22 mouse cellular contexts compared by ENCODE assay signal in the genomic region with DNA sequence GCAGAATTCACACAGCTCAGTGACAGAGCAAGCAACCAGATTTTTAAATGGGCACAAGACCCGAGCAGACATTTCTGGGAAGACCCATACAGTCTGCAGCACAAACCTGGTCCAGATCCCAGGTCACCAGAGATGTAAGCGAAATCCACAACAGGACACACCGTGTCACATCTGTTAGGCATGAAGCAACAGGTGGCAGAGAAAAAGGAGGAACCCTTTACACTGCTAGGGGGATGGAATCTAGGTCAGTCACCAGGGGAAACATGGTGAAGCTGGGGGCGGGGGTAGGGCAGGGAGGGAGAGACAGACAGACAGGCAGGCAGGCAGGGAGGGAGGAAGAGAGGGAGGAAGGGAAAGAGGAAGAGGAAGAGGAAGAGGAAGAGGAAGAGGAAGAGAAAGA. TPM values are rescaled to one million over a fixed set of nuclear protein-coding genes. Genes with fewer than 3 reads are reported as not detected.
DNase-seq lines count a peak whose midpoint lies in the region; ATAC-seq and TF ChIP-seq lines count a peak whose summit lies in the region.
"Had no signal": no experiment of that assay in that cellular context is flagged by ENCODE, and none has a peak within 500 bp of the region (broad histone marks: within the 10 kb centered on the region; RNA-seq: fewer than 3 reads in every experiment).

No protein-coding gene starts in this region.

- H3K79me2 ChIP-seq in liver, adult 2 months (ENCODE audit: control insufficient read depth, insufficient read depth, low read length) = peaks cover 28% of the 10 kb centered on the region

- H3K4me2 ChIP-seq in liver, embryonic 12.5 days = no peak overlapping the region
- H3K4me2 ChIP-seq in intestine, postnatal 0 days (replicated peaks; ENCODE audit: low read depth) = no peak overlapping the region
- H3K4me2 ChIP-seq: embryonic facial prominence, embryonic 13.5 days; forebrain, embryonic 12.5 days; heart, embryonic 12.5 days had no signal

- peaks cover 28% of the 10 kb centered on the region for H3K36me3 ChIP-seq in heart, embryonic 10.5 days
- H3K36me3 ChIP-seq in liver, adult 2 months (ENCODE audit: control insufficient read depth, insufficient read depth, low read length) = no peaks in the 10 kb centered on the region
- no peaks in the 10 kb centered on the region for H3K36me3 ChIP-seq in liver, embryonic 12.5 days
- no peaks in the 10 kb centered on the region for H3K36me3 ChIP-seq in thymus, adult 2 months (ENCODE audit: control insufficient read depth, insufficient read depth, low read length)
- no peaks in the 10 kb centered on the region for H3K36me3 ChIP-seq in intestine, postnatal 0 days (ENCODE audit: control insufficient read depth, insufficient read depth)
- H3K36me3 ChIP-seq: embryonic facial prominence, embryonic 13.5 days; forebrain, embryonic 12.5 days had no signal

- 74% methylated on average over 4 of the region's 4 CpGs for WGBS in heart, embryonic 10.5 days
- 54% methylated on average over 4 of the region's 4 CpGs for WGBS in liver, adult 2 months
- WGBS in liver, embryonic 12.5 days (ENCODE audit: insufficient replicate concordance) = 67% methylated on average over 4 of the region's 4 CpGs
- 61% methylated on average over 4 of the region's 4 CpGs for WGBS in thymus, adult 2 months
- 89% methylated on average over 4 of the region's 4 CpGs for WGBS in intestine, postnatal 0 days

- DNase-seq in heart, embryonic 10.5 days (ENCODE audit: low spot score) = no peak
- DNase-seq in heart, postnatal 10 days = no peak
- peak; percentile 30 for DNase-seq in liver, adult 2 months (ENCODE audit: extremely low read depth, low read depth, low spot score)
- DNase-seq in thymus, adult 2 months = no peak
- DNase-seq in thymus, adult 18-20 months = no peak
- peak; percentile 40 for DNase-seq in thymus, postnatal 14 days
- DNase-seq: adrenal gland, postnatal 14 days; B cell, adult 2 months; cerebellum, adult 11-12 months; cerebellum, adult 9-10 months; cerebellum, postnatal 25 days; gastrocnemius, postnatal 14 days; heart, adult 2 months; heart, postnatal 36 days had no signal

- ATAC-seq in liver, embryonic 12.5 days = no peak
- no peak for ATAC-seq in intestine, postnatal 0 days
- ATAC-seq: activated CD4-positive, CD25-positive, alpha-beta regulatory T cell, adult 4 months; forebrain, embryonic 16.5 days; Patski had no signal

- no peak overlapping the region for H3K9ac ChIP-seq in liver, adult 2 months (ENCODE audit: low read depth, low read length)
- no peak overlapping the region for H3K9ac ChIP-seq in liver, embryonic 12.5 days
- H3K9ac ChIP-seq in intestine, postnatal 0 days (ENCODE audit: low read depth, low read length) = no peak overlapping the region
- H3K9ac ChIP-seq: embryonic facial prominence, embryonic 13.5 days; forebrain, embryonic 12.5 days; heart, embryonic 12.5 days had no signal

- H3K27ac ChIP-seq in heart, embryonic 10.5 days = peak overlapping the region; percentile 72; the same call in 1 of the 2 replicates
- peak overlapping the region; percentile 6; the same call in 1 of the 2 replicates for H3K27ac ChIP-seq in liver, adult 2 months (replicated peaks; ENCODE audit: insufficient read depth, low read depth, low read length)
- H3K27ac ChIP-seq in liver, embryonic 12.5 days = no peak overlapping the region
- peak overlapping the region; percentile 57; the same call in 1 of the 2 replicates for H3K27ac ChIP-seq in thymus, adult 2 months (ENCODE audit: control insufficient read depth, insufficient read depth, low read length)
- H3K27ac ChIP-seq in intestine, postnatal 0 days (ENCODE audit: low read depth, low read length) = no peak overlapping the region
- H3K27ac ChIP-seq: embryonic facial prominence, embryonic 13.5 days; forebrain, embryonic 12.5 days; heart, adult 2 months had no signal

- intact Hi-C loops in heart, postnatal 10 days (cut with DNase I) = no loop called here

- TF ChIP-seq CTCF in liver, adult 2 months (IDR thresholded peaks at IDR 0.05; ENCODE audit: low read depth, low read length) = no peak
- no peak for TF ChIP-seq CTCF in thymus, adult 2 months (IDR thresholded peaks at IDR 0.05; ENCODE audit: borderline replicate concordance, control insufficient read depth, extremely low read depth, insufficient read depth, low read length, poor library complexity)
- TF ChIP-seq CTCF in intestine, postnatal 0 days (IDR thresholded peaks at IDR 0.05; ENCODE audit: low read depth) = no peak

- H3K4me1 ChIP-seq in heart, embryonic 10.5 days = peaks cover 67% of the 10 kb centered on the region
- peaks cover 29% of the 10 kb centered on the region for H3K4me1 ChIP-seq in liver, adult 2 months (ENCODE audit: control insufficient read depth, insufficient read depth, low read length)
- H3K4me1 ChIP-seq in liver, embryonic 12.5 days = peaks cover 39% of the 10 kb centered on the region
- H3K4me1 ChIP-seq in thymus, adult 2 months (replicated peaks; ENCODE audit: control insufficient read depth, insufficient read depth, low read length) = peaks cover 14% of the 10 kb centered on the region
- no peaks in the 10 kb centered on the region for H3K4me1 ChIP-seq in intestine, postnatal 0 days (replicated peaks; ENCODE audit: control insufficient read depth, insufficient read depth, low read length)
- H3K4me1 ChIP-seq: forebrain, embryonic 12.5 days had no signal

- H3K27me3 ChIP-seq in heart, embryonic 10.5 days (ENCODE audit: insufficient read depth, poor library complexity, severe bottlenecking) = no peaks in the 10 kb centered on the region
- H3K27me3 ChIP-seq in liver, adult 2 months (ENCODE audit: control insufficient read depth, insufficient read depth, low read length) = no peaks in the 10 kb centered on the region
- no peaks in the 10 kb centered on the region for H3K27me3 ChIP-seq in liver, embryonic 12.5 days (replicated peaks)
- H3K27me3 ChIP-seq in thymus, adult 2 months (ENCODE audit: control insufficient read depth, insufficient read depth, low read length) = no peaks in the 10 kb centered on the region
- H3K27me3 ChIP-seq in intestine, postnatal 0 days (replicated peaks; ENCODE audit: control insufficient read depth, insufficient read depth, low read length) = no peaks in the 10 kb centered on the region
- H3K27me3 ChIP-seq: embryonic facial prominence, embryonic 13.5 days; forebrain, embryonic 12.5 days; heart, embryonic 12.5 days; Patski had no signal

- H3K9me3 ChIP-seq in heart, embryonic 10.5 days = no peaks in the 10 kb centered on the region
- no peaks in the 10 kb centered on the region for H3K9me3 ChIP-seq in liver, embryonic 12.5 days (replicated peaks)
- no peaks in the 10 kb centered on the region for H3K9me3 ChIP-seq in intestine, postnatal 0 days (ENCODE audit: control insufficient read depth)
- H3K9me3 ChIP-seq: embryonic facial prominence, embryonic 13.5 days; forebrain, embryonic 12.5 days; heart, embryonic 12.5 days had no signal

- H3K4me3 ChIP-seq in heart, embryonic 10.5 days = no peak overlapping the region
- H3K4me3 ChIP-seq in liver, adult 2 months (ENCODE audit: insufficient read depth, low read depth, low read length) = no peak overlapping the region
- H3K4me3 ChIP-seq in liver, embryonic 12.5 days = no peak overlapping the region
- no peak overlapping the region for H3K4me3 ChIP-seq in thymus, adult 2 months (ENCODE audit: control insufficient read depth, insufficient read depth, low read length)
- no peak overlapping the region for H3K4me3 ChIP-seq in intestine, postnatal 0 days (ENCODE audit: low read depth, low read length)
- H3K4me3 ChIP-seq: embryonic facial prominence, embryonic 13.5 days; forebrain, embryonic 12.5 days; heart, adult 2 months; heart, embryonic 12.5 days had no signal

- TF ChIP-seq POLR2A in liver, adult 2 months (IDR thresholded peaks at IDR 0.05; ENCODE audit: extremely low read depth, insufficient read depth, low read length) = no peak
- TF ChIP-seq POLR2A in thymus, adult 2 months (IDR thresholded peaks at IDR 0.05; ENCODE audit: control insufficient read depth, extremely low read depth, insufficient read depth, low read length, poor library complexity) = no peak

RNA-seq across cellular contexts. Expression of a gene that starts 58.2 kb away (rescaled TPM):
- polyA plus RNA-seq in heart, embryonic 10.5 days (2016; fragmentation: Nextera tagmentation; extraction: Ambion mirVana) = 232 and 318 TPM in 2 replicates
- 10 to 100 TPM; 49.9 to 53.2 TPM for total RNA-seq in heart, postnatal 10 days (2021)
- 260 and 348 TPM in 2 replicates for total RNA-seq in liver, adult 2 months (2014; rRNA removed)
- polyA plus RNA-seq in liver, adult 2 months (2012; rRNA removed) = 452 and 472 TPM in 2 replicates
- 38.3 and 42.4 TPM in 2 replicates for polyA plus RNA-seq in liver, embryonic 12.5 days (2016; fragmentation: Nextera tagmentation; extraction: Ambion mirVana)
- 19.8 and 20.7 TPM in 2 replicates for polyA plus RNA-seq in thymus, adult 2 months (2012; rRNA removed)
- 34.9 and 35.2 TPM in 2 replicates for polyA plus RNA-seq in intestine, postnatal 0 days (2015; fragmentation: Nextera tagmentation; extraction: Ambion mirVana)

Comparison
In these comparisons a context has a peak if more than half of its experiments do, and no peak if none do; other contexts are left out.
1. DNase-seq: peak in liver, adult 2 months (single experiment) and thymus, postnatal 14 days (single experiment); none in heart, embryonic 10.5 days (single experiment), heart, postnatal 10 days (0 of 2), thymus, adult 2 months (single experiment) and thymus, adult 18-20 months (0 of 2).
2. H3K27ac ChIP-seq: peak in heart, embryonic 10.5 days (single experiment), liver, adult 2 months (single experiment) and thymus, adult 2 months (single experiment); none in liver, embryonic 12.5 days (single experiment) and intestine, postnatal 0 days (single experiment).